Mouse (Mus musculus) CH12.LX (cell line): ENCODE data around the gene Cntn4.

Experiments
- CHD2 ChIP-seq: IDR thresholded peaks from 2 replicates; pipeline ENCODE4 v1.6.1; 2011; ENCODE audit warnings: low read length, improper control_type of control experiment
- CTCF ChIP-seq, 2 experiments: IDR thresholded peaks in 1 of 2; conservative IDR thresholded peaks in 1 of 2; 2 replicates each; pipeline ENCODE4 v1.5.1; 2011 to 2012; ENCODE audit warnings: low read depth in 2 of 2, low read length in 2 of 2, improper control_type of control experiment in 1 of 2, inconsistent platforms in 1 of 2, mild to moderate bottlenecking in 1 of 2, moderate library complexity in 1 of 2
- JUN ChIP-seq: IDR thresholded peaks from 2 replicates; pipeline ENCODE4 v1.6.1; 2011; ENCODE audit warnings: low read depth, mild to moderate bottlenecking, low read length, improper control_type of control experiment, moderate library complexity; ENCODE audit not compliant: insufficient read depth
- POLR2A ChIP-seq: IDR thresholded peaks from 2 replicates; pipeline ENCODE4 v1.6.1; 2011; ENCODE audit warnings: low read depth, mild to moderate bottlenecking, improper control_type of control experiment, low read length
- POLR2AphosphoS2 ChIP-seq: IDR thresholded peaks from 2 replicates; pipeline ENCODE4 v1.6.1; 2011; ENCODE audit warnings: low read depth, low read length, improper control_type of control experiment
- TBP ChIP-seq: conservative IDR thresholded peaks from 2 replicates; pipeline ENCODE4 v1.6.1; 2011; ENCODE audit warnings: low read depth, low read length, improper control_type of control experiment
- ZKSCAN1 ChIP-seq: IDR thresholded peaks from 2 replicates; pipeline ENCODE4 v1.6.1; 2012; ENCODE audit warnings: low read depth, inconsistent platforms, low read length, improper control_type of control experiment, borderline replicate concordance

GRCm38 (mm10) chr6:105940591-105940990 is 263.1 kb downstream of the Cntn4 start:
- no peak for TF ChIP-seq CTCF (conservative IDR thresholded peaks at IDR 0.05 in 1 of 2, IDR thresholded peaks at IDR 0.05 in 1 of 2; ENCODE audit: low read depth in 2 of 2, low read length in 2 of 2)
- TF ChIP-seq POLR2A, result no peak
- TF ChIP-seq JUN, result no peak
- TF ChIP-seq TBP, result no peak
- TF ChIP-seq POLR2AphosphoS2, result no peak
- TF ChIP-seq CHD2, result no peak
- TF ChIP-seq ZKSCAN1, result no peak
